Mouse (Mus musculus) forebrain, embryonic 15.5 days (tissue): ENCODE measurements around the gene Chaf1b. TPM values are rescaled to one million over a fixed set of nuclear protein-coding genes. Genes with fewer than 3 reads are reported as not detected.

Experiments
- ATAC-seq: fragments of 200-750 bp; cut with Nextera tagmentation; replicated peaks from 2 replicates; pipeline ENCODE4 v1.8.0; 2017; ENCODE audit warnings: mild to moderate bottlenecking, moderate TSS enrichment, moderate library complexity
- H3K27ac ChIP-seq: fragments of 300-500 bp; sonication (generic); replicated peaks from 2 replicates; pipeline ENCODE4 v1.5.1; 2015; ENCODE audit warnings: mild to moderate bottlenecking, inconsistent platforms
- H3K27me3 ChIP-seq: fragments of 300-500 bp; sonication (generic); 2 replicates; pipeline ENCODE4 v1.6.1; 2015; ENCODE audit warnings: inconsistent platforms
- H3K36me3 ChIP-seq: fragments of 300-500 bp; sonication (generic); 2 replicates; pipeline ENCODE4 v1.6.1; 2015; ENCODE audit warnings: mild to moderate bottlenecking, inconsistent platforms
- H3K4me1 ChIP-seq: fragments of 300-500 bp; sonication (generic); 2 replicates; pipeline ENCODE4 v1.6.1; 2015; ENCODE audit warnings: inconsistent platforms
- H3K4me2 ChIP-seq: fragments of 300-500 bp; sonication (generic); replicated peaks from 2 replicates; pipeline ENCODE4 v1.6.1; 2015; ENCODE audit warnings: mild to moderate bottlenecking, inconsistent platforms
- H3K4me3 ChIP-seq: fragments of 300-500 bp; sonication (generic); 2 replicates; pipeline ENCODE4 v1.5.1; 2015; ENCODE audit warnings: mild to moderate bottlenecking, inconsistent platforms
- H3K9ac ChIP-seq: fragments of 300-500 bp; sonication (generic); replicated peaks from 2 replicates; pipeline ENCODE4 v1.6.1; 2015; ENCODE audit warnings: mild to moderate bottlenecking, inconsistent platforms
- H3K9me3 ChIP-seq: fragments of 300-500 bp; sonication (generic); 2 replicates; pipeline ENCODE4 v1.6.1; 2016; ENCODE audit warnings: inconsistent platforms
- WGBS: fragments of 180-500 bp; shearing (Covaris S2); methylation state at CpG from one replicate; pipeline ENCODE4 v1.1.7; 2015; ENCODE audit warnings: mixed read lengths; 5-methylcytosine and 5-hydroxymethylcytosine counted together
- polyA plus RNA-seq: library from polyadenylated mRNA; unstranded; fragments of >200 nt; fragmentation: Nextera tagmentation; extraction: Ambion mirVana; gene quantifications from 2 replicates; pipeline ENCODE4 v1.2.1, GENCODE M21; 2015

Gene Chaf1b
- polyA plus RNA-seq, result 42.0 and 44.4 TPM in 2 replicates

- Histone ChIP-seq H3K36me3 (no peaks in the 10 kb centered on the region; the same call in 1 of the 2 replicates), H3K4me1 (peaks cover 12% of the 10 kb centered on the region), H3K9me3 (no peaks in the 10 kb centered on the region), H3K4me2 (peak within 1 kb of the TSS; percentile 76), H3K4me3 (peak within 1 kb of the TSS; percentile 70), H3K27ac (0 out of 2 replicates have a peak within 1 kb of the TSS, but pooled peaks have one; percentile 29), H3K27me3 (no peaks in the 10 kb centered on the region), H3K9ac (peak within 1 kb of the TSS; percentile 52)
- under 1% methylated on average over 52 of the region's 54 CpGs for WGBS
- peak; percentile 93 for ATAC-seq
Measured at GRCm38 (mm10) chr16:93883423-93884085, at the start of gene Chaf1b. Gene Chaf1b (plus strand): TSS chr16:93883901.

- Histone ChIP-seq H3K4me3 (no peak overlapping the region), H3K27me3 (no peaks in the 10 kb centered on the region), H3K27ac (no peak overlapping the region), H3K9ac (no peak overlapping the region), H3K36me3 (no peaks in the 10 kb centered on the region), H3K9me3 (no peaks in the 10 kb centered on the region), H3K4me2 (no peak overlapping the region), H3K4me1 (peaks cover 20% of the 10 kb centered on the region)
- ATAC-seq, result no peak
- WGBS, result 97% methylated on average over 2 of the region's 2 CpGs
Measured at GRCm38 (mm10) chr16:93834076-93834475, 49.6 kb upstream of the Chaf1b start.

- no peak overlapping the region for H3K9ac ChIP-seq
- H3K27me3 ChIP-seq, result no peaks in the 10 kb centered on the region
- no peaks in the 10 kb centered on the region for H3K9me3 ChIP-seq
- peaks cover 3% of the 10 kb centered on the region; the same call in 1 of the 2 replicates for H3K4me1 ChIP-seq
- WGBS, result 94% methylated on average over 1 of the region's 1 CpGs
- H3K4me2 ChIP-seq, result no peak overlapping the region
- H3K36me3 ChIP-seq, result no peaks in the 10 kb centered on the region
- no peak overlapping the region for H3K4me3 ChIP-seq
- H3K27ac ChIP-seq, result no peak overlapping the region
- no peak for ATAC-seq
Measured at GRCm38 (mm10) chr16:93839049-93839448, 44.7 kb upstream of the Chaf1b start.

GRCm38 (mm10) chr16:93850527-93850926 is 33.2 kb upstream of the Chaf1b start:
- no peaks in the 10 kb centered on the region for H3K9me3 ChIP-seq
- no peak overlapping the region for H3K9ac ChIP-seq
- no peaks in the 10 kb centered on the region for H3K27me3 ChIP-seq
- no peak overlapping the region for H3K27ac ChIP-seq
- H3K4me2 ChIP-seq, result no peak overlapping the region
- WGBS, result 98% methylated on average over 3 of the region's 3 CpGs
- no peak overlapping the region for H3K4me3 ChIP-seq
- no peaks in the 10 kb centered on the region for H3K4me1 ChIP-seq
- ATAC-seq, result no peak
- peaks cover 76% of the 10 kb centered on the region for H3K36me3 ChIP-seq

GRCm38 (mm10) chr16:93859967-93860366 is 23.7 kb upstream of the Chaf1b start:
- H3K9me3 ChIP-seq, result no peaks in the 10 kb centered on the region
- H3K9ac ChIP-seq, result no peak overlapping the region
- no peak for ATAC-seq
- H3K4me2 ChIP-seq, result no peak overlapping the region
- 92% methylated on average over 4 of the region's 4 CpGs for WGBS
- H3K4me3 ChIP-seq, result no peak overlapping the region
- no peaks in the 10 kb centered on the region for H3K27me3 ChIP-seq
- H3K4me1 ChIP-seq, result no peaks in the 10 kb centered on the region
- no peak overlapping the region for H3K27ac ChIP-seq
- H3K36me3 ChIP-seq, result peaks cover 71% of the 10 kb centered on the region

- Histone ChIP-seq H3K9ac (no peak overlapping the region), H3K27me3 (no peaks in the 10 kb centered on the region), H3K4me3 (no peak overlapping the region), H3K9me3 (no peaks in the 10 kb centered on the region), H3K27ac (no peak overlapping the region), H3K4me1 (no peaks in the 10 kb centered on the region), H3K4me2 (no peak overlapping the region), H3K36me3 (peaks cover 73% of the 10 kb centered on the region)
- ATAC-seq, result no peak
Measured at GRCm38 (mm10) chr16:93860686-93861085, 23.0 kb upstream of the Chaf1b start.

GRCm38 (mm10) chr16:93874841-93875240 is 8.9 kb upstream of the Chaf1b start:
- Histone ChIP-seq H3K4me3 (no peak overlapping the region), H3K27ac (no peak overlapping the region), H3K9ac (no peak overlapping the region), H3K27me3 (no peaks in the 10 kb centered on the region), H3K9me3 (no peaks in the 10 kb centered on the region), H3K4me2 (no peak overlapping the region), H3K4me1 (no peaks in the 10 kb centered on the region), H3K36me3 (peaks cover 69% of the 10 kb centered on the region)
- ATAC-seq, result no peak
- WGBS, result 94% methylated on average over 13 of the region's 13 CpGs

GRCm38 (mm10) chr16:93877612-93878380 is 5.9 kb upstream of the Chaf1b start:
- H3K4me1 ChIP-seq, result no peaks in the 10 kb centered on the region
- H3K27me3 ChIP-seq, result no peaks in the 10 kb centered on the region
- H3K9ac ChIP-seq, result no peak overlapping the region
- H3K4me3 ChIP-seq, result no peak overlapping the region
- H3K27ac ChIP-seq, result no peak overlapping the region
- 91% methylated on average over 6 of the region's 6 CpGs for WGBS
- peaks cover 42% of the 10 kb centered on the region for H3K36me3 ChIP-seq
- H3K9me3 ChIP-seq, result no peaks in the 10 kb centered on the region
- no peak for ATAC-seq
- H3K4me2 ChIP-seq, result no peak overlapping the region

- ATAC-seq, result peak; percentile 80
- Histone ChIP-seq H3K27ac (no peak overlapping the region), H3K36me3 (no peaks in the 10 kb centered on the region; the same call in 1 of the 2 replicates), H3K9me3 (no peaks in the 10 kb centered on the region), H3K4me2 (peak overlapping the region; percentile 76), H3K4me3 (peak overlapping the region; percentile 70), H3K4me1 (peaks cover 12% of the 10 kb centered on the region), H3K27me3 (no peaks in the 10 kb centered on the region), H3K9ac (peak overlapping the region; percentile 52)
- under 1% methylated on average over 43 of the region's 43 CpGs for WGBS
Measured at GRCm38 (mm10) chr16:93884086-93884721, 503 bp downstream of the Chaf1b start.

GRCm38 (mm10) chr16:93884722-93885113 is 1.0 kb downstream of the Chaf1b start:
- no peak for ATAC-seq
- WGBS, result 40% methylated on average over 5 of the region's 5 CpGs
- Histone ChIP-seq H3K4me2 (peak overlapping the region; percentile 76), H3K27ac (no peak overlapping the region), H3K36me3 (no peaks in the 10 kb centered on the region; the same call in 1 of the 2 replicates), H3K4me1 (peaks cover 12% of the 10 kb centered on the region), H3K27me3 (no peaks in the 10 kb centered on the region), H3K9ac (peak overlapping the region; percentile 52; the same call in 1 of the 2 replicates), H3K9me3 (no peaks in the 10 kb centered on the region), H3K4me3 (peak overlapping the region; percentile 70)

- peaks cover 8% of the 10 kb centered on the region; the same call in 1 of the 2 replicates for H3K4me1 ChIP-seq
- no peak overlapping the region for H3K4me2 ChIP-seq
- no peak for ATAC-seq
- H3K9me3 ChIP-seq, result no peaks in the 10 kb centered on the region
- H3K27me3 ChIP-seq, result no peaks in the 10 kb centered on the region
- WGBS, result 91% methylated on average over 6 of the region's 6 CpGs
- peaks cover 7% of the 10 kb centered on the region; the same call in 1 of the 2 replicates for H3K36me3 ChIP-seq
- H3K27ac ChIP-seq, result no peak overlapping the region
- no peak overlapping the region for H3K9ac ChIP-seq
- no peak overlapping the region for H3K4me3 ChIP-seq
Measured at GRCm38 (mm10) chr16:93888481-93888880, 4.8 kb downstream of the Chaf1b start.
